Mouse (Mus musculus) lung, adult 2 months (tissue): ENCODE measurements around the gene Sepsecs.

Experiments
- CTCF ChIP-seq: fragments of 200-500 bp; IDR thresholded peaks from 2 replicates; pipeline ENCODE4 v1.5.1; 2011; ENCODE audit warnings: mild to moderate bottlenecking, low read length, control low read depth; ENCODE audit not compliant: insufficient read depth
- POLR2A ChIP-seq: fragments of 200-500 bp; IDR thresholded peaks from 2 replicates; pipeline ENCODE4 v1.6.1; 2011; ENCODE audit warnings: low read depth, mild to moderate bottlenecking, control low read depth, low read length, borderline replicate concordance; ENCODE audit errors: extremely low read depth

- TF ChIP-seq POLR2A (no peak), CTCF (no peak)
Measured at GRCm38 (mm10) chr5:52657957-52658356, 11.6 kb downstream of the Sepsecs start.
